Mouse (Mus musculus): ENCODE results near the gene Nop16.

GRCm38 (mm10) chr13:54559656-54560055 is 30.2 kb downstream of the Nop16 start:
- TF ChIP-seq CTCF (IDR thresholded peaks at IDR 0.05; ENCODE audit: extremely low read depth, insufficient read depth, insufficient read length, insufficient replicate concordance) (no peak), POLR2A (IDR thresholded peaks at IDR 0.05; ENCODE audit: low read depth, low read length) (no peak)
